Comparison of ENCODE assay signal across 19 mouse cellular contexts in the genomic region with DNA sequence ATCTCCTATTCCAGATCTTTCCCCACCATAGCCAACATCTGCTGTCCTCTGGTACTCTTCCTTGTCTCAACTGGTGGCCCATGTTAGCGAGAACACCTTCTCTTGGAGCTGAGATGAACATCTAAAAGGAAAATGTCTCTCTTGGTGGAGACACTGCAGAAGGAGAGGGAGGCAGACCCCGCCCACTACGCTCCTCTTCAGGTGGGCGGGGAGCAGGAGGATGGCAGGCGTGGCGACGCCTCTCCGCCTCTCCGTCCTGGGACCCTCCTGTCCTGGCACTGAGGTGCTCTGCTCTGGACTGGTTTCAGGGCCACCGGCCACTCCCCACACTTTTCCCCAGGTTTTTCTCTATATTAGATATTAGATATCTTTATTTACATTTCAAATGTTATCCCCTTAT. TPM values are rescaled to one million over a fixed set of nuclear protein-coding genes. Genes with fewer than 3 reads are reported as not detected.
DNase-seq lines count a peak whose midpoint lies in the region.
"Had no signal": no experiment of that assay in that cellular context is flagged by ENCODE, and none has a peak within 500 bp of the region (broad histone marks: within the 10 kb centered on the region; RNA-seq: fewer than 3 reads in every experiment).

No protein-coding gene starts in this region.

- DNase-seq in thymus, postnatal 0 days (ENCODE audit: low spot score) = peak; percentile 10
- no peak for DNase-seq in thymus, postnatal 10 days (ENCODE audit: low spot score in 2 of 2)
- peak; percentile 34 for DNase-seq in ES-CJ7 (ENCODE audit: low read depth, low spot score)
- DNase-seq in ZHBTc4 (ENCODE audit: low read depth, low spot score) = peak; percentile 64
- DNase-seq in retina, postnatal 1 day = no peak
- no peak for DNase-seq in adrenal gland, postnatal 14 days
- DNase-seq: adrenal gland, adult 2 months; adrenal gland, postnatal 10 days; adrenal gland, postnatal 36 days; cerebellum, adult 11-12 months; cerebellum, adult 2 months; cerebellum, adult 9-10 months; cerebellum, postnatal 10 days; cerebellum, postnatal 25 days; forebrain, postnatal 0 days had no signal

RNA-seq across cellular contexts. Expression of a gene that starts 3.1 kb away (rescaled TPM):
- 0.14 and 0.17 TPM in 2 replicates for polyA plus RNA-seq in thymus, postnatal 0 days (2015; fragmentation: Nextera tagmentation; extraction: Ambion mirVana)
- 0.30 and 0.38 TPM in 2 replicates for total RNA-seq in adrenal gland, postnatal 14 days (2021)
- total RNA-seq: MEL had no signal
- polyA plus RNA-seq: C2C12; forebrain, embryonic 11.5 days; forebrain, embryonic 13.5 days had no signal

RNA-seq across cellular contexts. Expression of a gene that starts 10.7 kb away (rescaled TPM):
- polyA plus RNA-seq in thymus, postnatal 0 days (2015; fragmentation: Nextera tagmentation; extraction: Ambion mirVana) = 417 and 424 TPM in 2 replicates
- 129 and 132 TPM in 2 replicates for total RNA-seq in adrenal gland, postnatal 14 days (2021)

RNA-seq across cellular contexts. Expression of a gene that starts 42.9 kb away (rescaled TPM):
- polyA plus RNA-seq in thymus, postnatal 0 days (2015; fragmentation: Nextera tagmentation; extraction: Ambion mirVana) = 25.6 and 29.6 TPM in 2 replicates
- 78.3 and 81.3 TPM in 2 replicates for total RNA-seq in adrenal gland, postnatal 14 days (2021)

RNA-seq across cellular contexts. Expression of a gene that starts 44.7 kb away (rescaled TPM):
- 5.4 and 6.1 TPM in 2 replicates for polyA plus RNA-seq in thymus, postnatal 0 days (2015; fragmentation: Nextera tagmentation; extraction: Ambion mirVana)
- 14.8 and 15.7 TPM in 2 replicates for total RNA-seq in adrenal gland, postnatal 14 days (2021)

RNA-seq across cellular contexts. Expression of a gene that starts 44.7 kb away (rescaled TPM):
- polyA plus RNA-seq in thymus, postnatal 0 days (2015; fragmentation: Nextera tagmentation; extraction: Ambion mirVana) = 2.1 and 2.5 TPM in 2 replicates
- 7.5 and 9.7 TPM in 2 replicates for total RNA-seq in adrenal gland, postnatal 14 days (2021)
- total RNA-seq: MEL had no signal

Comparison
In these comparisons a context has a peak if more than half of its experiments do, and no peak if none do; other contexts are left out.
1. DNase-seq: peak in thymus, postnatal 0 days (single experiment), ES-CJ7 (single experiment) and ZHBTc4 (single experiment); none in thymus, postnatal 10 days (0 of 2), retina, postnatal 1 day (single experiment) and adrenal gland, postnatal 14 days (single experiment).